Comparison of ENCODE assay signal across 20 mouse cellular contexts in genomic region chr19:6052516-6052915, GRCm38 (mm10). TPM values are rescaled to one million over a fixed set of nuclear protein-coding genes. Genes with fewer than 3 reads are reported as not detected.
A peak's percentile ranks its signal among the peaks of the same experiment; 100 is the strongest.
DNase-seq lines count a peak whose midpoint lies in the region; TF ChIP-seq lines count a peak whose summit lies in the region.
"Had no signal": no experiment of that assay in that cellular context is flagged by ENCODE, and none has a peak within 500 bp of the region (broad histone marks: within the 10 kb centered on the region; RNA-seq: fewer than 3 reads in every experiment).

No protein-coding gene starts in this region.

- in situ Hi-C loops in CH12.LX (cut with MboI; ENCODE audit: low pct_ligation_motif_present, low pct_unique_long_range_greater_than_20kb, low sequenced_read_pairs): no loop called here

- H3K79me2 ChIP-seq in CH12.LX (replicated peaks; ENCODE audit: control insufficient read depth, extremely low read depth, insufficient read depth, poor library complexity, severe bottlenecking): peaks cover 77% of the 10 kb centered on the region

- peaks cover 39 to 80% of the 10 kb centered on the region in 2 experiments for H3K4me1 ChIP-seq in CH12.LX (ENCODE audit: control insufficient read depth in 1 of 2, insufficient read depth in 2 of 2)

- no peaks in the 10 kb centered on the region for H3K27me3 ChIP-seq in CH12.LX (replicated peaks)
- H3K27me3 ChIP-seq: embryonic facial prominence, embryonic 12.5 days; heart, embryonic 13.5 days; hindbrain, embryonic 13.5 days; lung, embryonic 15.5 days; Patski had no signal

- no peak for TF ChIP-seq RAD21 in CH12.LX (IDR thresholded peaks at IDR 0.05; ENCODE audit: low read depth, low read length)

- TF ChIP-seq CTCF in CH12.LX (conservative IDR thresholded peaks at IDR 0.05 in 1 of 2, IDR thresholded peaks at IDR 0.05 in 1 of 2; ENCODE audit: low read depth in 2 of 2, low read length in 2 of 2): no peak

- no peak overlapping the region for H3K4me3 ChIP-seq in CH12.LX (replicated peaks in 1 of 3; ENCODE audit: low read depth in 2 of 3, low read length in 2 of 3, poor library complexity in 1 of 3)
- H3K4me3 ChIP-seq: embryonic facial prominence, embryonic 12.5 days; heart, embryonic 13.5 days; hindbrain, embryonic 13.5 days; left cerebral cortex, adult 2 months; lung, embryonic 15.5 days had no signal

- no peak overlapping the region for H3K9ac ChIP-seq in CH12.LX (ENCODE audit: insufficient read depth, low read depth)
- H3K9ac ChIP-seq: embryonic facial prominence, embryonic 12.5 days; hindbrain, embryonic 13.5 days; liver, embryonic 14.5 days; lung, embryonic 15.5 days had no signal

- no peak for TF ChIP-seq EP300 in CH12.LX (IDR thresholded peaks at IDR 0.05; ENCODE audit: low read length)

- no peaks in the 10 kb centered on the region for H3K9me3 ChIP-seq in CH12.LX (replicated peaks; ENCODE audit: low read length)
- H3K9me3 ChIP-seq: embryonic facial prominence, embryonic 12.5 days; heart, embryonic 13.5 days; hindbrain, embryonic 13.5 days; lung, embryonic 15.5 days had no signal

- peaks cover 74 to 84% of the 10 kb centered on the region in 2 experiments for H3K36me3 ChIP-seq in CH12.LX (replicated peaks in 1 of 2; ENCODE audit: control insufficient read depth in 1 of 2, insufficient read depth in 1 of 2, low read length in 1 of 2)

- peak; percentile 26 for DNase-seq in cerebellum, adult 11-12 months
- DNase-seq in cerebellum, adult 11 months: no peak
- DNase-seq in kidney, adult 11 months: peak; percentile 6
- DNase-seq in kidney, adult 18-20 months: no peak
- no peak for DNase-seq in CH12.LX (ENCODE audit: extremely low read depth)
- DNase-seq in adipocyte (ENCODE audit: low spot score): peak; percentile 71
- no peak for DNase-seq in right cerebral cortex, postnatal 25 days
- DNase-seq: B cell, adult 2 months; heart, adult 11 months; kidney, postnatal 4 days; layer of hippocampus, adult 9-11 months; spleen, adult 18-20 months; thymus, adult 18-20 months had no signal

- no peak for TF ChIP-seq POLR2A in CH12.LX (IDR thresholded peaks at IDR 0.05; ENCODE audit: low read depth, low read length)

- H3K27ac ChIP-seq in CH12.LX (ENCODE audit: insufficient read depth, low read depth): peak overlapping the region; percentile 14; the same call in 1 of the 2 replicates
- H3K27ac ChIP-seq: embryonic facial prominence, embryonic 12.5 days; heart, embryonic 13.5 days; hindbrain, embryonic 13.5 days; left cerebral cortex, adult 2 months; liver, embryonic 14.5 days; lung, embryonic 15.5 days had no signal

- dilution Hi-C loops in CH12.LX (cut with MboI; ENCODE audit: extremely low pct_ligation_motif_present, extremely low pct_unique_long_range_greater_than_20kb, low sequenced_read_pairs): no loop called here

- H3K4me2 ChIP-seq in CH12.LX (ENCODE audit: insufficient read depth, low read depth, poor library complexity, severe bottlenecking): no peak overlapping the region
- H3K4me2 ChIP-seq: embryonic facial prominence, embryonic 12.5 days; heart, embryonic 13.5 days; hindbrain, embryonic 13.5 days; lung, embryonic 15.5 days had no signal

TF ChIP-seq in CH12.LX, 34 proteins besides CTCF, POLR2A, EP300 and RAD21:
- TF ChIP-seq ZMIZ1 (IDR thresholded peaks at IDR 0.05; ENCODE audit: low read depth, low read length) (0 out of 2 replicates have a peak, but pooled peaks have one; percentile 0), TCF12 (IDR thresholded peaks at IDR 0.05; ENCODE audit: low read depth, low read length) (no peak)

RNA-seq across cellular contexts. Expression of gene Mrpl49, which starts 5.1 kb away (rescaled TPM):
- total RNA-seq in CH12.LX (2012; rRNA removed) (37.4 and 49.8 TPM in 2 replicates), CH12.LX (2014; rRNA removed) (59.0 and 60.9 TPM in 2 replicates)
- 55.6 and 66.6 TPM in 2 replicates for polyA plus RNA-seq in CH12.LX (2012; ENCODE audit: insufficient read length, low read depth)

RNA-seq across cellular contexts. Expression of gene Fau, which starts 5.1 kb away (rescaled TPM):
- total RNA-seq in CH12.LX (2012; rRNA removed) (2,266 and 2,403 TPM in 2 replicates), CH12.LX (2014; rRNA removed) (1,142 and 1,239 TPM in 2 replicates)
- 2,522 and 2,776 TPM in 2 replicates for polyA plus RNA-seq in CH12.LX (2012; ENCODE audit: insufficient read length, low read depth)

RNA-seq across cellular contexts. Expression of gene Syvn1, which starts 6.1 kb away (rescaled TPM):
- total RNA-seq in CH12.LX (2012; rRNA removed) (26.8 and 32.0 TPM in 2 replicates), CH12.LX (2014; rRNA removed) (13.5 and 16.5 TPM in 2 replicates)
- 82.5 and 106 TPM in 2 replicates for polyA plus RNA-seq in CH12.LX (2012; ENCODE audit: insufficient read length, low read depth)

RNA-seq across cellular contexts. Expression of gene Znhit2, which starts 8.5 kb away (rescaled TPM):
- total RNA-seq in CH12.LX (2012; rRNA removed): 29.2 and 32.7 TPM in 2 replicates
- total RNA-seq in CH12.LX (2014; rRNA removed): 20.9 and 22.6 TPM in 2 replicates
- 20.1 and 20.5 TPM in 2 replicates for polyA plus RNA-seq in CH12.LX (2012; ENCODE audit: insufficient read length, low read depth)

RNA-seq across cellular contexts. Expression of gene Tm7sf2, which starts 15.7 kb away (rescaled TPM):
- total RNA-seq in CH12.LX (2012; rRNA removed): 8.7 and 10.8 TPM in 2 replicates
- 8.8 and 11.7 TPM in 2 replicates for total RNA-seq in CH12.LX (2014; rRNA removed)
- 7.9 and 15.1 TPM in 2 replicates for polyA plus RNA-seq in CH12.LX (2012; ENCODE audit: insufficient read length, low read depth)

Comparison
In these comparisons a context has a peak if more than half of its experiments do, and no peak if none do; other contexts are left out.
1. DNase-seq: peak in cerebellum, adult 11-12 months (single experiment), kidney, adult 11 months (single experiment) and adipocyte (single experiment); none in cerebellum, adult 11 months (single experiment), kidney, adult 18-20 months (single experiment), CH12.LX (single experiment) and right cerebral cortex, postnatal 25 days (single experiment).